8 mouse cellular contexts compared by ENCODE assay signal in genomic region chrX:160170150-160170549, GRCm38 (mm10). TPM values are rescaled to one million over a fixed set of nuclear protein-coding genes. Genes with fewer than 3 reads are reported as not detected.
DNase-seq lines count a peak whose midpoint lies in the region; ATAC-seq and TF ChIP-seq lines count a peak whose summit lies in the region.

No protein-coding gene starts in this region.

- no peaks in the 10 kb centered on the region for H3K4me1 ChIP-seq in midbrain, embryonic 14.5 days (ENCODE audit: control insufficient read depth, insufficient read depth, low read length)
- H3K4me1 ChIP-seq in midbrain, embryonic 16.5 days (ENCODE audit: control insufficient read depth, insufficient read depth, low read length), result no peaks in the 10 kb centered on the region
- H3K4me1 ChIP-seq in cortical plate, adult 2 months (ENCODE audit: control insufficient read depth, insufficient read depth, low read length), result no peaks in the 10 kb centered on the region

- H3K4me2 ChIP-seq in midbrain, embryonic 14.5 days (ENCODE audit: low read length), result no peak overlapping the region
- no peak overlapping the region for H3K4me2 ChIP-seq in midbrain, embryonic 16.5 days (ENCODE audit: low read length)

- no peak for TF ChIP-seq POLR2A in cortical plate, adult 2 months (IDR thresholded peaks at IDR 0.05; ENCODE audit: extremely low read depth, insufficient read depth, low read length)

- no peak overlapping the region for H3K4me3 ChIP-seq in midbrain, embryonic 14.5 days (replicated peaks; ENCODE audit: low read depth, low read length)
- no peak overlapping the region for H3K4me3 ChIP-seq in midbrain, embryonic 16.5 days (ENCODE audit: low read depth, low read length)
- no peak overlapping the region for H3K4me3 ChIP-seq in cortical plate, adult 2 months (ENCODE audit: insufficient read depth, low read length)

- H3K9ac ChIP-seq in midbrain, embryonic 14.5 days (replicated peaks; ENCODE audit: low read length), result no peak overlapping the region
- no peak overlapping the region for H3K9ac ChIP-seq in midbrain, embryonic 16.5 days (ENCODE audit: low read depth, low read length)

- intact Hi-C loops in left cerebral cortex, postnatal 36 days (cut with DNase I), result loop anchor here (10.0 kb wide), 1 partner anchor 385 kb away; no protein-coding TSS in a partner anchor

- DNase-seq in midbrain, embryonic 14.5 days, result peak; percentile 83
- DNase-seq in ZHBTc4 (ENCODE audit: low read depth, low spot score), result peak; percentile 71
- DNase-seq in hindlimb bud, embryonic 11.5 days (ENCODE audit: extremely low spot score, low read depth, low spot score), result peak; percentile 22
- DNase-seq in left cerebral cortex, postnatal 36 days (ENCODE audit: low spot score in 2 of 2), result peak; percentile 23 to 47
- peak; percentile 75 for DNase-seq in retina, postnatal 1 day

- ATAC-seq in midbrain, embryonic 14.5 days (ENCODE audit: low FRiP score, low TSS enrichment), result 0 out of 2 replicates have a peak, but pooled peaks have one; percentile 32
- ATAC-seq in midbrain, embryonic 16.5 days, result no peak
- no peak for ATAC-seq in erythroblast, adult 5-6 weeks (replicated peaks; ENCODE audit: low FRiP score, poor library complexity, severe bottlenecking)

- TF ChIP-seq CTCF in cortical plate, adult 2 months (IDR thresholded peaks at IDR 0.05; ENCODE audit: extremely low read depth, insufficient read depth, low read length), result peak; percentile 51

- no peaks in the 10 kb centered on the region for H3K36me3 ChIP-seq in midbrain, embryonic 14.5 days (ENCODE audit: control insufficient read depth, insufficient read depth, low read length)
- no peaks in the 10 kb centered on the region for H3K36me3 ChIP-seq in midbrain, embryonic 16.5 days (ENCODE audit: control insufficient read depth, insufficient read depth, low read length)

- H3K27ac ChIP-seq in midbrain, embryonic 14.5 days (replicated peaks; ENCODE audit: low read depth, low read length), result no peak overlapping the region
- no peak overlapping the region for H3K27ac ChIP-seq in midbrain, embryonic 16.5 days (ENCODE audit: low read length)
- no peak overlapping the region for H3K27ac ChIP-seq in cortical plate, adult 2 months (ENCODE audit: insufficient read depth, low read length)

- no peaks in the 10 kb centered on the region for H3K9me3 ChIP-seq in midbrain, embryonic 14.5 days (ENCODE audit: control insufficient read depth, low read length)
- no peaks in the 10 kb centered on the region for H3K9me3 ChIP-seq in midbrain, embryonic 16.5 days (replicated peaks; ENCODE audit: control insufficient read depth, low read length, poor library complexity, severe bottlenecking)

- no peaks in the 10 kb centered on the region for H3K27me3 ChIP-seq in midbrain, embryonic 14.5 days (ENCODE audit: control insufficient read depth, insufficient read depth, low read length)
- no peaks in the 10 kb centered on the region; the same call in 1 of the 2 replicates for H3K27me3 ChIP-seq in midbrain, embryonic 16.5 days (ENCODE audit: control insufficient read depth, insufficient read depth, low read depth, low read length)

- WGBS in midbrain, embryonic 14.5 days, result 13% methylated on average over 2 of the region's 3 CpGs
- WGBS in midbrain, embryonic 16.5 days, result 12% methylated on average over 2 of the region's 3 CpGs

RNA-seq across cellular contexts. Expression of gene Pdha1, which starts 31.9 kb away (rescaled TPM):
- 113 and 133 TPM in 2 replicates for polyA plus RNA-seq in midbrain, embryonic 14.5 days (2014; fragmentation: Nextera tagmentation; extraction: Ambion mirVana)
- polyA plus RNA-seq in midbrain, embryonic 16.5 days (2015; fragmentation: Nextera tagmentation; extraction: Ambion mirVana), result 141 and 164 TPM in 2 replicates
- polyA plus RNA-seq in cortical plate, adult 2 months (2012; rRNA removed), result 150 and 156 TPM in 2 replicates
- total RNA-seq in left cerebral cortex, postnatal 36 days (2021), result 100 to 1,000 TPM; 218 to 229 TPM
- 23.8 and 31.7 TPM in 2 replicates for total RNA-seq in erythroblast, adult 5-6 weeks (2015; ENCODE audit: low replicate concordance)
- total RNA-seq in erythroblast, adult 5-6 weeks (2017; ENCODE audit: low replicate concordance), result 22.9 and 32.5 TPM in 2 replicates

Comparison
In these comparisons a context has a peak if more than half of its experiments do, and no peak if none do; other contexts are left out.
1. DNase-seq: peak in every context shown above with its lines; median percentile 83 in midbrain, embryonic 14.5 days; 75 in retina, postnatal 1 day; 71 in ZHBTc4; 35 in left cerebral cortex, postnatal 36 days; 22 in hindlimb bud, embryonic 11.5 days.